Mouse (Mus musculus) fibroblast of lung, adult 2 months (primary cell): Measurements from ENCODE around the gene Gucy1b2.

Experiments
- DNase-seq: peaks from one replicate; pipeline ENCODE4 v3.0.0-alpha.2; 2011; ENCODE audit warnings: low read depth

The Gucy1b2 gene

GRCm38 (mm10) chr14:62363774-62364173, 92.3 kb downstream of the Gucy1b2 start:
- DNase-seq = no peak

GRCm38 (mm10) chr14:62361263-62361980, 94.7 kb downstream of the Gucy1b2 start:
- no peak for DNase-seq

- DNase-seq = no peak
Measured at GRCm38 (mm10) chr14:62355201-62355600, 100.9 kb downstream of the Gucy1b2 start.

GRCm38 (mm10) chr14:62353793-62354192, 102.3 kb downstream of the Gucy1b2 start:
- DNase-seq = no peak

- DNase-seq = no peak
Measured at GRCm38 (mm10) chr14:62353372-62353771, 102.7 kb downstream of the Gucy1b2 start.

- DNase-seq = no peak
Measured at GRCm38 (mm10) chr14:62350890-62351289, 105.2 kb downstream of the Gucy1b2 start.

GRCm38 (mm10) chr14:62350186-62350585, 105.9 kb downstream of the Gucy1b2 start:
- no peak for DNase-seq

GRCm38 (mm10) chr14:62349786-62350185, 106.3 kb downstream of the Gucy1b2 start:
- DNase-seq = no peak

GRCm38 (mm10) chr14:62347103-62347502, 109.0 kb downstream of the Gucy1b2 start:
- no peak for DNase-seq

GRCm38 (mm10) chr14:62346570-62346969, 109.5 kb downstream of the Gucy1b2 start:
- no peak for DNase-seq
